Mouse (Mus musculus) adrenal gland (tissue): ENCODE results near the gene Caln1.

Experiments used
- intact Hi-C: fragments of 180-260 bp; cut with DNase I; formaldehyde crosslinking; loops from one replicate; pipeline ENCODE4 v1.15.1; 2025

Caln1 gene

DNA sequence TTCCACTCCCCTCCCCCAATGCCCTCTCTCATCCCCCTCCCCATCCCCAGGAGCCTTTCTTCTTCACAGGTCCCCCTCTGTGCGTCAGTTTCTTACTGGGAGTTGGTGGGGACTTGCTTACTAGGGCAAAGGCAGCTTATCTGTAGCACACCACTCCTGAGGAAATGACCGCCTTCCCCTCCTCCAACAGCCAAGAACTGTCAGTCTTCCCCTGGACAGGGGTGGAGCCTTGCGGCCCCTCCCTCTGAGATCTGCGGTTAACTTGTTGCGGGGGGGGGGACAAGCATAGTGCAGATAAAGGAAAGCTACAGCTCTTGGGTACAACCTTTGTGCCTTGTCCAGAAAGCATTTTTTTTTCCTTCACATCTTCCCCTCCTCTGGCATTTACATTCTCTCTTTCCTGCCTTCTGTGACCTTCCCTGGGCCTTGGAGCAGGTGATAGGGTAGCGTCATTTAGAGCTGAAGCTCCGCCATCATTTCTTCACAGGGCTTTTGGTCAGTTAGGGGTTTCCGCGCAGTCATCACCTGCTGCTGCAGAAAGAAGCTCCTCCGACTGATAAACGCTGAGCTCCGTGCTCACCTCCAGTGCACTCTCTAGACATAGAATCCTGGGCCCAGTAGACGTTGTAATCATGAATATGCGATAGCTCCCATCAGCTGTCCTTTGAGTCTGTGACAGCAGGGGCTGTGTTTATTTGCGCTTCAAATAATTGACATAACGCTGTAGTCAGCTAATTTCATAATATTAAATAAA, 319.3 kb downstream of the Caln1 start:
- intact Hi-C loops, result no loop called here

- intact Hi-C loops, result no loop called here
Measured at GRCm38 (mm10) chr5:130691349-130691748, 322.1 kb downstream of the Caln1 start.

- intact Hi-C loops, result no loop called here
Measured at GRCm38 (mm10) chr5:130699476-130699875, 330.2 kb downstream of the Caln1 start.

GRCm38 (mm10) chr5:130701777-130702176, 332.5 kb downstream of the Caln1 start:
- intact Hi-C loops, result no loop called here

- intact Hi-C loops, result no loop called here
Measured at GRCm38 (mm10) chr5:130702361-130702760, 333.1 kb downstream of the Caln1 start.

DNA sequence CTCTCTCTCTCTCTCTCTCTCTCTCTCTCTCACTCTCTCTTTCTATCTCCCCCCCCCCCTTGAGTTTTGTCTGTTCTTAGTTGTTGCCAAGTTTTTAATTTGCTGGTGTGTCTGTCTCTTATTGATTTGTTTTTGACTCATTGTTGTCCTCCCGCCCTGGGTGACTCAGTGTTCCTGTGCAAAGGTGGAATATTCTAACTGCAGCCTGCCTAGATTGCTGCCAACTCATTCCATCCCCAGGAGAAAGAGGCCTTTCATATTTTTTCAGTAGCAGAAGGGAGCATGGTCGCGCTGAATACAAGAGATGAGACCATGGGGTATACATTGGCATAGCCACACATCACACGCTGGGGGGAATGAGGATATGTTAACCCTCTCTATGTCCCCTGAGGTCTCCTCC, 335.6 kb downstream of the Caln1 start:
- intact Hi-C loops, result no loop called here

DNA sequence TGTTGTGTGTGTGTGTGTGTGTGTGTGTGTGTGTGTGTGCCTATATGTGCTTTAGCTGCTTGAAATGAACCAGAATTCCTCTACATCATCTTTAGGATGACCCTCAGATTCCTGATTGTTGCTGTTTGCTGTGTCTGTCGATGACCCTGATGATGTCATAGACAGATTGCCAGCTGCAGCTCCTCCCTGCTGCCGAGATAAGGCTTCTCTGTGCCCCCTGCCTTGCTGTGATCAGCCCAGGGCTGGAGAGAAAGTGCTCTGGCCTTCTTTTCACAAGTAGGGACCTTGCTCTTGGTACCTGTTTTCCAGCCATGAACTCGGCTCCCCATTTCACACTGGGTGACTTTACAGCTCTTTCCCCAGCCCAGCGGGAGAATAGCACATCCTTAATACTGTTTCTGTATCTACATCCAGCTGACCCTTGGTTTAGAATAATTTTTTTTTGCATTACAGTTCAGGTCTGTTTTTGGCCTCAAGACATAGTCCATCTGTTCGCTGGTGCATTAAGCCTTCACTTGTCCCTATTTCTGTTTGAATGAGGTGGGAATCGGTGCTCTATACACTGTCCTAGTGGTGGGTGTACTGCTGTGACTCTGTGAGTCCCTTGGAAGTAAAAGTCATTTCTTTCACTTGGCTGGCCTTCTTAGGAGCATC, 337.1 kb downstream of the Caln1 start:
- intact Hi-C loops, result no loop called here

GRCm38 (mm10) chr5:130707755-130708154, 338.5 kb downstream of the Caln1 start:
- intact Hi-C loops, result no loop called here

GRCm38 (mm10) chr5:130708616-130709015, 339.4 kb downstream of the Caln1 start:
- intact Hi-C loops, result no loop called here

DNA sequence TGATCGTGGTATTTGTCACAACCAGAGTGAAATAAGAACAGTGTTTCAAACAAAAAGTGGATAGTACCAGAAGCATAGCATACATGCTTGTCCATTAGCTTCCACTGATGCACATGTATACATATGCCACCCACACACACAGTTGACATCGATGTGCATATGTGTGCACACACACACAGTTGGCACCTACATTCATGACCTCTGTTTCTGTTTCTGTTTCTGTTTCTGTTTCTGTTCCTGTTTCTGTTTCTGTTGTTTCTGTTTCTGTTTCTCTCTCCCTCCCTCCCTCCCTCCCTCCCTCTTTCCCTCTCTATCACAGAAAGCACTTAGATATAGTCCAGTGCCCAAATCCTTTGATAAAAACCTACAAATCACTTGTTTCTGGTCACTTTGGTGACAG, 342.4 kb downstream of the Caln1 start:
- intact Hi-C loops, result no loop called here

- intact Hi-C loops, result no loop called here
Measured at GRCm38 (mm10) chr5:130712281-130712680, 343.0 kb downstream of the Caln1 start.

GRCm38 (mm10) chr5:130715181-130715580, 345.9 kb downstream of the Caln1 start:
- intact Hi-C loops, result no loop called here

DNA sequence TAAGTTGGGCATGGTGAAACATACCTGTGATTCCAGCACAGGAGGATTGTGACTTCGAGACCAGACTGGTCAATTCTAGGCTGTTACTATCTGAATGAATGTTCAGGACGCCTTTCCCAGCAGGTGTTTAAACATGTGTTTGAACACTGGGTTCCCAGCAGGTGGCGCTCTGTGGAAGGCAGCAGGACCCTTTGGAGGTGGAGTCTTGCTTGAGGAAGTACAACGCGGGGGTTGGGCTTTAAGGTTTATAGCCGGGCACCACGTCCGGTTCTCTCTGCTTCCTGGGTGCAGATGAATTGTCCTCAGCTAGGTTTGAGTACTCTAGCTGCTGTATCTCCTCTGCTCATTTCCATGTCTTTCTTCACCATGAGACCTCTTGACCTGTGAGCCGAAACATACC, 349.1 kb downstream of the Caln1 start:
- intact Hi-C loops, result no loop called here

GRCm38 (mm10) chr5:130742171-130742570, 372.9 kb downstream of the Caln1 start:
- intact Hi-C loops, result no loop called here

DNA sequence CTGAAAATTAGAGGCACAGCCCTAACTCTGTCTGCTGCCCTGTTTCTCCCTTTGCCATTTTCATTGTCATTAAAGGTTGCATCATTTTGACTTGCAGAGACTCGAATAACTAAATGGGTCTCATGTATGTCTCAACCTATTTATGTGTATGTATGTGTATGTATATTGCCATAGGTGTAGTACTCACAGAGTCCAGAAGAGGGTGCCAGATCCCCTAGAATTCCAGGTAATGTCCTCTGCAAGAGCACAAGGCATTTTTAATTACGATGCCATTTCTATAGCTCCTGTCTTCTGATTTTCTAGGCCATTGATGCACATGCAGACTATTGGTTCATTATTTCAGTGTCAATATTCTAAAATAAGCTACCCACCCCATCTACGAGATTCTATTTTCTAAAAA, 388.3 kb downstream of the Caln1 start:
- intact Hi-C loops, result no loop called here

- intact Hi-C loops, result no loop called here
Measured at GRCm38 (mm10) chr5:130765784-130766183, 396.5 kb downstream of the Caln1 start.

DNA sequence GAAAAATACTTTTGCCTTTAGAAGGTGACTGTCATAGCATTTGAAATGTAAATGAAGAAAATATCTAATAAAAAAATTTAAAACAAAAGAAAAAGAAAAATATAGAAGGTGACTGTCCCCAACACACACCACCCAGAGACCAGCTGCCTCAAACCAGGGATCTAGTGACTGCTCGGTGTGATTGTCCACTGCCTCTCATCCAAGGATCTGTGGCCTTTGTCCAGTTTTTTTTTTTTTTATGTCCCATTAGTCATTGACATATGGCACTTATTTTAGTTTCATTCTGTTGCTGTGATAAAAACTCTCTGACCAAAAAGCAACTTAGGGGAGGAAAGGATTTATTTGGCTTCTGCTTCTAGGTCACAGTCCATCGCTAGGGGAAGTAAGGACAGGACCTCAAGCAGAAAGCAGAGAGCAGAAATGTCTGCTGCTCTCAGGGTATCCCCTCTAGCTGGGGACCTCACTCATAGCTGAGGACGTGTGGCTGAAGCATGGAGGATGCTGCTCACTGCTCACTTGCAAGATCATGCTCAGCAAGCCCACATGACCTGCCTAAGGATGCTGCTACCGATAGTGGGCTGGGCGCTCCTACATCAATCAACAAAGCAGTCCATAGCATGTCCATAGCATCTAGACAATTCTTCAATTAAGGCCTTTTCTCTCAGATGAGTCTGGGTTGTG, 401.9 kb downstream of the Caln1 start:
- intact Hi-C loops, result no loop called here

DNA sequence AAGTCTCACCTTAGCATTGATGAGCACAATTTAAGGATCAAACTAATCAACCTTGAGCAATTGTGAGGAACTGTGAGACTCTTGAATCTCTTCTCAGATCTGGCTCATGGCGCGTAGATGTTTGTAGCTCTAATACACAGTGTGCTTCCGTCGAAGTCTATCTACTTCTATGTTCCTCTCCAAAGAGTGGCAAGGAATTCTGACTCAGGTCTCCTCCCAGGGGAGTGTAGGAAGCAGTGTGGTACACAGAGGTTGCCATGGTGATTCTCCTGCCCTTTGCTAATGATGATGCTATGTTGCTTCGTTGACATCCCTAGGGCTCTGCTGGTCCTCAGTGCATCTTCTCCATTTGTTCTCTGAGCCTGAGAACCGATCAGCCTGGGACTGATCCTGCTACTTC, 403.2 kb downstream of the Caln1 start:
- intact Hi-C loops, result no loop called here

DNA sequence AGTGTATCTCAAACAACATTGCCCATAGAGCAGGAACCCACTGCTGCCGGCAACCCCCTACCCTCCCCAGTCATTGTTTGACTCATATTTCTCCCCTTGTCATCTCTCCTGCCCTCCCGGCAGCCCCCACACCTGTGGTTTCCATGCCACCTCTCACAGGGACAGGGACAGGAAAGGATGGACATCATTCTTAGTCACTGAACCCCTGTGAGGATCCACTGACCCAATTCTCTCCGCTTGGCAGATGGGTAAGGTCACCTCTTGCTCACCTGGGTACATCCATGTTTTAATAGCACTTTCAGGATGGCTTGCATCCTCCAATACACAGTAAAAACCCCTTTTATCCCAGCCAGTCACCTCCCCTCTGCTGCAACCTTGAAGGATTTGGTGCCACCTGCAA, 405.7 kb downstream of the Caln1 start:
- intact Hi-C loops, result no loop called here

DNA sequence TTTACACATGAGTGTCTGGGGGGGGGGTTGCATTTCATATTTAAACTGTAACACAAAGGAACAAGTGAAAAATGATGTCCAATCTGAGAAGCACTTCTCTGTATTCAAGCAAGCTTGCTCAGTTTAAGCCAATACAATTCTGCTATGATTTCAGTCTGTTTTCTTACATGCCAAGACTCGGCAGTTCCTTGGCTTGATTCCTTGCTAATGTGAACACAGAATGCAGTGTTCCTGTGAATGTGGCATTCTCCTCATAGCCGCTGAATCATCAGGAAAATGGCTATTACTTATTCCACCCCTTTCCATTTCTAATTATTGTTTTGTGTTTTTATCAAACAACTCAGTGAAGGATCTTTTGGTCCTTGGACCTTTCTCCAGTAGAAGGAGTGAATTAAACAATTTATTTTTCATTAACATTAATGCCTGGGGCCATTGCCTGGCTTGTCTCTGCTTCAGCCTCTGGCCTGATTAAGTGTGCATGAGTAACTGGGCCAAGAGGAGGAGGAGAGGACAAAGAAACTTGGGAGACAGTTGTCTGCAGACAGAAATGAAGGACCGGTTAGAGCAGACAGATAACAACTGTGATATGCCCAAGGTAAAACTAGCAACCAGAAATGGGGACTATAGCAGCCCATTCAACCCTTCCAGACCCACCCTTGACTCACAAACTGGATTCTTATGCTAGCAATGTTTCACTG, 423.6 kb downstream of the Caln1 start:
- intact Hi-C loops, result no loop called here

DNA sequence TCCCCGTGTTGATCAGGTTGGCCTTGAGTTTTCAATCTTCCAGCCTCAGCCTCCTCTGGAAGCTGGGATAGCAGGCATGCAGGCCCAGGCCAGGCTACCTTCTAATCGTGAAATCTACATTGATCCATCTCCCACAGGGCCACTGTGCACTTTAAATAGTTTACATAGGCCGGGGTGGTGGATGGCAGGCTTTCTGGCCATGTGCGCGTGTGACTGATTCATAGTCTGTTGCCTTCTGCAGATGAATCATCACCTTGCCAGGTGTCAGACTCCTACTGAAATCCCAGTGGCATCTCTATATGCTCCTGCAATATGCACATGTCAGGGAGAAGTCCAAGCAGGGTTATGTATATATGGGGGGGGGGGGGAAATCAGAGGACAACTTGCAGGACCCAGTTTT, 428.5 kb downstream of the Caln1 start:
- intact Hi-C loops, result no loop called here

DNA sequence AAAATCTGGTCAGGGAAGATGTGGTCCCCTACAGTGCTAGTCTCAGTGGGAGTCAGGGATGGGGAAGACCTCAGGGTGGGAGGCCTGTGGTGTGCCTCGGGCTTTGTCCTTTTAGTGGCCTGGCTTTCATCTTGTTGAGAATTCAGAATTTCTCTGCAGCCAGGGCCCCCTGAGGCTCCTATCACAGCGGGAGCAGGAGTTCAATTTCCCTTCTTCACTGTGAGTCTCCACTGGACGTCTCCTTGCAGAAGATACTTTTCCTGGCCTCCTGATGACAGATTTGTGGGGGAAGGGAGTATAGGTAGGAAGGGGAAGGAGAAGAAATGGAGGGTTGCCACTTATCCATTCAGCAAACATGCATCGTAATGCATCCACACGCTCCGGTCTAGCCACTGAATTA, 441.1 kb downstream of the Caln1 start:
- intact Hi-C loops, result loop anchor here (10.0 kb wide), 2 partner anchors 226 to 406 kb away; no protein-coding TSS in a partner anchor
